Mouse (Mus musculus) midbrain, embryonic 14.5 days (tissue): ENCODE measurements around the gene Wnt10b. TPM values are rescaled to one million over a fixed set of nuclear protein-coding genes. Genes with fewer than 3 reads are reported as not detected.

Experiments
- ATAC-seq: fragments of 200-750 bp; cut with Nextera tagmentation; 2 replicates; pipeline ENCODE4 v1.8.0; 2017; ENCODE audit warnings: moderate number of reproducible peaks, moderate library complexity; ENCODE audit not compliant: low FRiP score, low TSS enrichment
- DNase-seq: peaks from one replicate; pipeline ENCODE4 v3.0.0-alpha.2; 2015
- H3K27ac ChIP-seq: fragments of 300-500 bp; sonication (generic); replicated peaks from 2 replicates; pipeline ENCODE4 v1.5.1; 2014; ENCODE audit warnings: mild to moderate bottlenecking, low read depth, low read length, moderate library complexity
- H3K27me3 ChIP-seq: fragments of 300-500 bp; sonication (generic); 2 replicates; pipeline ENCODE4 v1.6.1; 2014; ENCODE audit warnings: low read length, control low read depth, mixed read lengths; ENCODE audit not compliant: control insufficient read depth, insufficient read depth
- H3K36me3 ChIP-seq: fragments of 300-500 bp; sonication (generic); 2 replicates; pipeline ENCODE4 v1.6.1; 2014; ENCODE audit warnings: low read length, control low read depth; ENCODE audit not compliant: control insufficient read depth, insufficient read depth
- H3K4me1 ChIP-seq: fragments of 300-500 bp; sonication (generic); 2 replicates; pipeline ENCODE4 v1.6.1; 2014; ENCODE audit warnings: mild to moderate bottlenecking, antibody characterized with exemption, low read length, control low read depth; ENCODE audit not compliant: control insufficient read depth, insufficient read depth
- H3K4me2 ChIP-seq: fragments of 300-500 bp; sonication (generic); 2 replicates; pipeline ENCODE4 v1.6.1; 2014; ENCODE audit warnings: mild to moderate bottlenecking, low read length, moderate library complexity
- H3K4me3 ChIP-seq: fragments of 300-500 bp; sonication (generic); replicated peaks from 2 replicates; pipeline ENCODE4 v1.5.1; 2014; ENCODE audit warnings: low read depth, low read length
- H3K9ac ChIP-seq: fragments of 300-500 bp; sonication (generic); replicated peaks from 2 replicates; pipeline ENCODE4 v1.6.1; 2014; ENCODE audit warnings: mild to moderate bottlenecking, low read length, moderate library complexity
- H3K9me3 ChIP-seq: fragments of 300-500 bp; sonication (generic); 2 replicates; pipeline ENCODE4 v1.6.1; 2016; ENCODE audit warnings: low read length, control low read depth, mixed read lengths; ENCODE audit not compliant: control insufficient read depth
- WGBS: fragments of 180-500 bp; shearing (Covaris S2); extraction: QIAGEN DNeasy Blood & Tissue Kit; methylation state at CpG from one replicate; pipeline ENCODE4 v1.1.7; 2014; 5-methylcytosine and 5-hydroxymethylcytosine counted together
- polyA plus RNA-seq: library from polyadenylated mRNA; unstranded; fragments of >200 nt; fragmentation: Nextera tagmentation; extraction: Ambion mirVana; gene quantifications from 2 replicates; pipeline ENCODE4 v1.2.1, GENCODE M21; 2014

The Wnt10b gene
- polyA plus RNA-seq, 1 experiment from 2014 or later = not detected

- WGBS = 7% methylated on average over 8 of the region's 8 CpGs
- no peak overlapping the region for H3K4me3 ChIP-seq
Measured at GRCm38 (mm10) chr15:98802926-98803325, 25.0 kb upstream of the Wnt10b start.

GRCm38 (mm10) chr15:98799396-98799795 is 21.4 kb upstream of the Wnt10b start:
- H3K4me1 ChIP-seq = peaks cover 12% of the 10 kb centered on the region; the same call in 1 of the 2 replicates
- H3K4me2 ChIP-seq = no peak overlapping the region
- H3K4me3 ChIP-seq = no peak overlapping the region
- peaks cover 82% of the 10 kb centered on the region for H3K27me3 ChIP-seq
- H3K27ac ChIP-seq = no peak overlapping the region
- H3K9me3 ChIP-seq = no peaks in the 10 kb centered on the region
- H3K36me3 ChIP-seq = no peaks in the 10 kb centered on the region
- DNase-seq = peak; percentile 90
- H3K9ac ChIP-seq = no peak overlapping the region
- 8% methylated on average over 12 of the region's 12 CpGs for WGBS
- no peak for ATAC-seq

More at GRCm38 (mm10) chr15:98802926-98803325, 25.0 kb upstream of the Wnt10b start:
- Histone ChIP-seq H3K4me1 (peaks cover 31% of the 10 kb centered on the region), H3K9me3 (no peaks in the 10 kb centered on the region), H3K36me3 (no peaks in the 10 kb centered on the region), H3K9ac (no peak overlapping the region), H3K27me3 (peaks cover 85% of the 10 kb centered on the region), H3K4me2 (no peak overlapping the region), H3K27ac (no peak overlapping the region)
- DNase-seq = no peak
- no peak for ATAC-seq

GRCm38 (mm10) chr15:98798903-98799302 is 21.0 kb upstream of the Wnt10b start:
- Histone ChIP-seq H3K27ac (no peak overlapping the region), H3K4me1 (peaks cover 12% of the 10 kb centered on the region; the same call in 1 of the 2 replicates), H3K9me3 (no peaks in the 10 kb centered on the region), H3K4me2 (no peak overlapping the region), H3K27me3 (peaks cover 82% of the 10 kb centered on the region), H3K36me3 (no peaks in the 10 kb centered on the region), H3K9ac (no peak overlapping the region), H3K4me3 (no peak overlapping the region)
- 41% methylated on average over 3 of the region's 3 CpGs for WGBS
- DNase-seq = peak; percentile 24
- no peak for ATAC-seq

GRCm38 (mm10) chr15:98797835-98798492 is 20.0 kb upstream of the Wnt10b start:
- peak; percentile 88 for ATAC-seq
- H3K27ac ChIP-seq = no peak overlapping the region; the same call in 1 of the 2 replicates
- H3K4me3 ChIP-seq = no peak overlapping the region
- peaks cover 82% of the 10 kb centered on the region for H3K27me3 ChIP-seq
- peaks cover 12% of the 10 kb centered on the region; the same call in 1 of the 2 replicates for H3K4me1 ChIP-seq
- under 1% methylated on average over 28 of the region's 28 CpGs for WGBS
- H3K36me3 ChIP-seq = no peaks in the 10 kb centered on the region
- no peaks in the 10 kb centered on the region for H3K9me3 ChIP-seq
- H3K9ac ChIP-seq = no peak overlapping the region
- H3K4me2 ChIP-seq = peak overlapping the region; percentile 22; the same call in 1 of the 2 replicates
- peak; percentile 88 for DNase-seq

- peak; percentile 83 for DNase-seq
- H3K36me3 ChIP-seq = no peaks in the 10 kb centered on the region
- WGBS = 3% methylated on average over 13 of the region's 13 CpGs
- peaks cover 12% of the 10 kb centered on the region; the same call in 1 of the 2 replicates for H3K4me1 ChIP-seq
- H3K9ac ChIP-seq = no peak overlapping the region; the same call in 1 of the 2 replicates
- peak overlapping the region; percentile 15; the same call in 1 of the 2 replicates for H3K4me2 ChIP-seq
- no peaks in the 10 kb centered on the region for H3K9me3 ChIP-seq
- no peak overlapping the region for H3K4me3 ChIP-seq
- no peak for ATAC-seq
- no peak overlapping the region for H3K27ac ChIP-seq
- H3K27me3 ChIP-seq = peaks cover 82% of the 10 kb centered on the region
Measured at GRCm38 (mm10) chr15:98796803-98797595, 19.0 kb upstream of the Wnt10b start.

- peaks cover 96% of the 10 kb centered on the region for H3K27me3 ChIP-seq
- H3K4me1 ChIP-seq = peaks cover 12% of the 10 kb centered on the region; the same call in 1 of the 2 replicates
- H3K36me3 ChIP-seq = no peaks in the 10 kb centered on the region
- H3K4me2 ChIP-seq = peak overlapping the region; percentile 51
- H3K9ac ChIP-seq = no peak overlapping the region; the same call in 1 of the 2 replicates
- DNase-seq = no peak
- no peaks in the 10 kb centered on the region for H3K9me3 ChIP-seq
- no peak overlapping the region for H3K27ac ChIP-seq
- H3K4me3 ChIP-seq = peak overlapping the region; percentile 30
- 8% methylated on average over 13 of the region's 13 CpGs for WGBS
- ATAC-seq = no peak
Measured at GRCm38 (mm10) chr15:98793141-98793698, 15.3 kb upstream of the Wnt10b start.

- Histone ChIP-seq H3K4me1 (0 out of 2 replicates have a peak, but pooled peaks cover 5% of the 10 kb centered on the region), H3K9ac (peak overlapping the region; percentile 31; the same call in 1 of the 2 replicates), H3K36me3 (no peaks in the 10 kb centered on the region), H3K27me3 (peaks cover 98% of the 10 kb centered on the region), H3K27ac (no peak overlapping the region), H3K9me3 (no peaks in the 10 kb centered on the region), H3K4me2 (peak overlapping the region; percentile 51), H3K4me3 (peak overlapping the region; percentile 30)
- ATAC-seq (no peak), DNase-seq (peak; percentile 77)
- WGBS = 2% methylated on average over 75 of the region's 75 CpGs
Measured at GRCm38 (mm10) chr15:98792233-98793020, 14.5 kb upstream of the Wnt10b start.

GRCm38 (mm10) chr15:98791771-98792170 is 13.8 kb upstream of the Wnt10b start:
- ATAC-seq = no peak
- H3K27ac ChIP-seq = no peak overlapping the region
- no peaks in the 10 kb centered on the region for H3K36me3 ChIP-seq
- H3K9ac ChIP-seq = no peak overlapping the region
- WGBS = 1% methylated on average over 23 of the region's 23 CpGs
- peak overlapping the region; percentile 30 for H3K4me3 ChIP-seq
- peaks cover 97% of the 10 kb centered on the region for H3K27me3 ChIP-seq
- no peaks in the 10 kb centered on the region for H3K9me3 ChIP-seq
- no peak overlapping the region for H3K4me2 ChIP-seq
- H3K4me1 ChIP-seq = 0 out of 2 replicates have a peak, but pooled peaks cover 5% of the 10 kb centered on the region
- DNase-seq = no peak
